Mouse (Mus musculus): Measurements from ENCODE around the gene Ccdc159.

DNA sequence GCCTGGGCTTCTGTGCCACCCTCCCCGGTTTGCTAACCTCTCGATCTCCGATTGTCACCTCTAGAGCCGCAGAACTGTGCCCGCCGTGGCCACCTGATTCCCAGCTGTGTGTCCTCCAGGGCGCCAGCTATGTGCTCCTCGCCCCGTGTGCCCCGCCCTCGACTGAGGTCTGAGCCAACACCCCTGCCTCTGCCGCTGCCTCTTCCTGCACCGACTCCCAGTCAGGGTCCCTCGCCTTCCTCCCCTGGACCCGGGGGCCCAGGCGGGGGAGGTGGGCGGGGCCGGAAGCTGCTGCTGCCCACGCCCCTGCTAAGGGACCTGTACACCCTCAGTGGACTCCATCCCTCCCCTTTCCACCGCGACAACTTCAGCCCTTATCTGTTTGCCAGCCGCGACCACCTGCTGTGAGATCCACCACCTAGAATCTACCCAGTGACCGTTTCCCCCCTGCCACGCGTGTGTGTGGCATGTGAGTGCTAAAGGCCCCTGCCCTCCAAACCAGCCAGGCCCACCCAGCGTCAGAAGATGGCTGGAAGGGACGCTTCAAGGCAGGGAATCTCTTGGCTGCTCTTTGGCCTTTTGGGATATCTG lies 20.4 kb downstream of the Ccdc159 start:
- no peak for TF ChIP-seq MAFK (IDR thresholded peaks at IDR 0.05; ENCODE audit: insufficient read depth, low read depth, low read length)
- TF ChIP-seq HCFC1 (IDR thresholded peaks at IDR 0.05; ENCODE audit: borderline replicate concordance, insufficient read depth, low read length): no peak
- no peak for TF ChIP-seq CHD2 (IDR thresholded peaks at IDR 0.05; ENCODE audit: low read depth, low read length)
- TF ChIP-seq ZNF384 (IDR thresholded peaks at IDR 0.05; ENCODE audit: low read depth, low read length): no peak
